Comparison of ENCODE assay signal across 18 mouse cellular contexts in genomic region chr1:39046689-39047088, GRCm38 (mm10).
DNase-seq lines count a peak whose midpoint lies in the region; ATAC-seq and TF ChIP-seq lines count a peak whose summit lies in the region.
"Had no signal": no experiment of that assay in that cellular context is flagged by ENCODE, and none has a peak within 500 bp of the region (broad histone marks: within the 10 kb centered on the region; RNA-seq: fewer than 3 reads in every experiment).

No protein-coding gene starts in this region.

- H3K36me3 ChIP-seq in kidney, adult 2 months (ENCODE audit: control insufficient read depth, insufficient read depth, low read length): no peaks in the 10 kb centered on the region
- H3K36me3 ChIP-seq in kidney, embryonic 16.5 days (ENCODE audit: insufficient read depth, low read length): no peaks in the 10 kb centered on the region
- H3K36me3 ChIP-seq in forebrain, embryonic 15.5 days: no peaks in the 10 kb centered on the region
- H3K36me3 ChIP-seq: embryonic facial prominence, embryonic 13.5 days; heart, embryonic 15.5 days; midbrain, embryonic 13.5 days; neural tube, embryonic 13.5 days; stomach, embryonic 15.5 days had no signal

- H3K4me1 ChIP-seq in kidney, adult 2 months (ENCODE audit: control insufficient read depth, insufficient read depth, low read length): no peaks in the 10 kb centered on the region
- no peaks in the 10 kb centered on the region for H3K4me1 ChIP-seq in kidney, embryonic 16.5 days (ENCODE audit: insufficient read depth, low read length)
- no peaks in the 10 kb centered on the region for H3K4me1 ChIP-seq in forebrain, embryonic 15.5 days
- H3K4me1 ChIP-seq in cerebellum, adult 2 months (ENCODE audit: control insufficient read depth, insufficient read depth, low read length): no peaks in the 10 kb centered on the region
- H3K4me1 ChIP-seq: embryonic facial prominence, embryonic 13.5 days; heart, embryonic 15.5 days; midbrain, embryonic 13.5 days; neural tube, embryonic 13.5 days; stomach, embryonic 15.5 days had no signal

- TF ChIP-seq POLR2A in kidney, adult 2 months (IDR thresholded peaks at IDR 0.05; ENCODE audit: low read depth, low read length): no peak
- TF ChIP-seq POLR2A in cerebellum, adult 2 months (IDR thresholded peaks at IDR 0.05; ENCODE audit: borderline replicate concordance, insufficient read depth, low read length): no peak

- no peak overlapping the region for H3K4me3 ChIP-seq in kidney, adult 2 months (ENCODE audit: insufficient read depth, low read depth, low read length)
- no peak overlapping the region for H3K4me3 ChIP-seq in kidney, embryonic 16.5 days (ENCODE audit: low read length)
- no peak overlapping the region for H3K4me3 ChIP-seq in forebrain, embryonic 15.5 days
- H3K4me3 ChIP-seq in cerebellum, adult 2 months (replicated peaks; ENCODE audit: insufficient read depth, low read depth, low read length): no peak overlapping the region
- H3K4me3 ChIP-seq: embryonic facial prominence, embryonic 13.5 days; heart, embryonic 15.5 days; midbrain, embryonic 13.5 days; neural tube, embryonic 13.5 days; stomach, embryonic 15.5 days had no signal

- DNase-seq in kidney, adult 2 months: peak; percentile 3
- peak; percentile 58 for DNase-seq in embryo, embryonic 10.5 days (ENCODE audit: low spot score)
- DNase-seq in thymus, postnatal 14 days: peak; percentile 87
- DNase-seq in Muller cell, postnatal 12 days (ENCODE audit: inconsistent ontology term): no peak
- DNase-seq in cerebellum, adult 2 months: no peak
- DNase-seq: cerebellum, adult 9-11 months; kidney, adult 8-10 months; lung, postnatal 14 days; retina, postnatal 1 day had no signal

- no peak overlapping the region for H3K27ac ChIP-seq in kidney, adult 2 months (ENCODE audit: insufficient read depth, low read depth, low read length)
- no peak overlapping the region for H3K27ac ChIP-seq in kidney, embryonic 16.5 days (ENCODE audit: low read length)
- H3K27ac ChIP-seq in forebrain, embryonic 15.5 days (replicated peaks): 0 out of 2 replicates have a peak overlapping the region, but pooled peaks have one; percentile 17
- H3K27ac ChIP-seq in cerebellum, adult 2 months (ENCODE audit: insufficient read depth, low read length): no peak overlapping the region
- H3K27ac ChIP-seq: embryonic facial prominence, embryonic 13.5 days; heart, embryonic 15.5 days; hindbrain, postnatal 0 days; midbrain, embryonic 13.5 days; neural tube, embryonic 13.5 days; stomach, embryonic 15.5 days had no signal

- H3K4me2 ChIP-seq in kidney, embryonic 16.5 days (replicated peaks; ENCODE audit: low read depth, low read length): no peak overlapping the region
- no peak overlapping the region for H3K4me2 ChIP-seq in forebrain, embryonic 15.5 days (replicated peaks)
- H3K4me2 ChIP-seq: embryonic facial prominence, embryonic 13.5 days; heart, embryonic 15.5 days; midbrain, embryonic 13.5 days; neural tube, embryonic 13.5 days; stomach, embryonic 15.5 days had no signal

- TF ChIP-seq CTCF in kidney, adult 2 months (conservative IDR thresholded peaks at IDR 0.05; ENCODE audit: insufficient read depth, insufficient read length, low read depth, low read length): no peak
- no peak for TF ChIP-seq CTCF in cerebellum, adult 2 months (IDR thresholded peaks at IDR 0.05; ENCODE audit: borderline replicate concordance, insufficient read depth, low read depth, low read length)

- no peaks in the 10 kb centered on the region for H3K27me3 ChIP-seq in kidney, adult 2 months (replicated peaks; ENCODE audit: control insufficient read depth, insufficient read depth, low read length)
- no peaks in the 10 kb centered on the region for H3K27me3 ChIP-seq in kidney, embryonic 16.5 days (ENCODE audit: insufficient read depth, low read length)
- no peaks in the 10 kb centered on the region for H3K27me3 ChIP-seq in forebrain, embryonic 15.5 days
- no peaks in the 10 kb centered on the region for H3K27me3 ChIP-seq in cerebellum, adult 2 months (ENCODE audit: control insufficient read depth, insufficient read depth, low read length)
- H3K27me3 ChIP-seq: embryonic facial prominence, embryonic 13.5 days; heart, embryonic 15.5 days; midbrain, embryonic 13.5 days; neural tube, embryonic 13.5 days; stomach, embryonic 15.5 days had no signal

- 40% methylated on average over 7 of the region's 7 CpGs for WGBS in kidney, adult 2 months
- 31% methylated on average over 7 of the region's 7 CpGs for WGBS in kidney, embryonic 16.5 days
- WGBS in forebrain, embryonic 15.5 days: 5% methylated on average over 7 of the region's 7 CpGs
- WGBS in cerebellum, adult 2 months: 19% methylated on average over 7 of the region's 7 CpGs

- peaks cover 23% of the 10 kb centered on the region for H3K9me3 ChIP-seq in kidney, embryonic 16.5 days (ENCODE audit: low read length)
- no peaks in the 10 kb centered on the region for H3K9me3 ChIP-seq in forebrain, embryonic 15.5 days
- H3K9me3 ChIP-seq: heart, embryonic 15.5 days; neural tube, embryonic 13.5 days; stomach, embryonic 15.5 days had no signal

- no peak for ATAC-seq in kidney, embryonic 16.5 days (ENCODE audit: low FRiP score, low TSS enrichment)
- no peak for ATAC-seq in forebrain, embryonic 15.5 days (replicated peaks)
- ATAC-seq in erythroid progenitor cell, adult 5-6 weeks (replicated peaks; ENCODE audit: low FRiP score, poor library complexity, severe bottlenecking): no peak
- ATAC-seq: hindbrain, postnatal 0 days; midbrain, embryonic 13.5 days had no signal

- no peak overlapping the region for H3K9ac ChIP-seq in kidney, embryonic 16.5 days (replicated peaks; ENCODE audit: low read length)
- H3K9ac ChIP-seq in forebrain, embryonic 15.5 days (replicated peaks): no peak overlapping the region
- H3K9ac ChIP-seq: embryonic facial prominence, embryonic 13.5 days; heart, embryonic 15.5 days; midbrain, embryonic 13.5 days; neural tube, embryonic 13.5 days; stomach, embryonic 15.5 days had no signal

Comparison
In these comparisons a context has a peak if more than half of its experiments do, and no peak if none do; other contexts are left out.
1. DNase-seq: peak in kidney, adult 2 months (single experiment), embryo, embryonic 10.5 days (single experiment) and thymus, postnatal 14 days (single experiment); none in Muller cell, postnatal 12 days (single experiment) and cerebellum, adult 2 months (0 of 2).